Mouse (Mus musculus) G1E (cell line): ENCODE results near the gene Zfp872. TPM values are rescaled to one million over a fixed set of nuclear protein-coding genes. Genes with fewer than 3 reads are reported as not detected.

ENCODE experiments used
- ATAC-seq: 2 replicates; pipeline ENCODE4 v1.8.0; 2016; ENCODE audit warnings: mild to moderate bottlenecking; ENCODE audit not compliant: insufficient number of reproducible peaks, poor library complexity, low FRiP score, severe bottlenecking; ENCODE audit errors: extremely low read depth
- DNase-seq: peaks from one replicate; pipeline ENCODE4 v3.0.0; 2012; ENCODE audit warnings: low spot score
- H3K27me3 ChIP-seq: 2 replicates; pipeline ENCODE4 v1.6.1; 2012; ENCODE audit warnings: mild to moderate bottlenecking, low read length, inconsistent platforms; ENCODE audit not compliant: insufficient read depth
- H3K36me3 ChIP-seq: replicated peaks from 2 replicates; pipeline ENCODE3; 2012; ENCODE audit warnings: mild to moderate bottlenecking, inconsistent platforms
- H3K4me1 ChIP-seq: 2 replicates; pipeline ENCODE4 v1.6.1; 2012; ENCODE audit warnings: low read depth, low read length, inconsistent platforms, mixed read lengths; ENCODE audit not compliant: insufficient read depth
- H3K4me3 ChIP-seq: 2 replicates; pipeline ENCODE4 v1.5.1; 2012; ENCODE audit warnings: low read depth, mild to moderate bottlenecking, inconsistent platforms, low read length, moderate library complexity, mixed read lengths
- H3K9me3 ChIP-seq: replicated peaks from 2 replicates; pipeline ENCODE4 v1.6.1; 2012; ENCODE audit warnings: inconsistent platforms
- CTCF ChIP-seq: IDR thresholded peaks from 2 replicates; pipeline ENCODE4 v1.5.1; 2012; ENCODE audit warnings: low read depth, low read length, inconsistent platforms, mixed read lengths
- GATA1 ChIP-seq: IDR thresholded peaks from 2 replicates; pipeline ENCODE4 v1.6.1; 2012; ENCODE audit warnings: borderline replicate concordance, low read length, inconsistent platforms, mixed read lengths
- GATA2 ChIP-seq: IDR thresholded peaks from 2 replicates; pipeline ENCODE4 v1.6.1; 2012; ENCODE audit warnings: low read depth, low read length, inconsistent platforms, borderline replicate concordance
- POLR2AphosphoS5 ChIP-seq: IDR thresholded peaks from 2 replicates; pipeline ENCODE4 v1.6.1; 2012; ENCODE audit warnings: low read depth, low read length, inconsistent platforms; ENCODE audit not compliant: insufficient replicate concordance
- TAL1 ChIP-seq: conservative IDR thresholded peaks from 2 replicates; pipeline ENCODE4 v1.6.1; 2012; ENCODE audit warnings: low read depth, low read length, inconsistent platforms, mixed read lengths
- polyA plus RNA-seq: library from polyadenylated mRNA; stranded (reverse); fragments of >175 nt; gene quantifications from 2 replicates; pipeline ENCODE4 v1.2.3, GENCODE M21; 2012
- total RNA-seq, 2 experiments: library from RNA; stranded (forward) in 1 of 2; stranded (reverse) in 1 of 2; fragments of 200-1000 nt in 1 of 2; fragments of >200 nt in 1 of 2; fragmentation: Nextera tagmentation in 1 of 2; gene quantifications; 2 replicates each; pipeline ENCODE4 v1.2.3; 2014 to 2017

The Zfp872 gene
- total and polyA plus RNA-seq, 3 experiments, result 0.16 TPM; not detected in 2

GRCm38 (mm10) chr9:22157516-22158265 is 30.2 kb upstream of the Zfp872 start:
- 0 out of 2 replicates have a peak, but pooled peaks cover 3% of the 10 kb centered on the region for H3K9me3 ChIP-seq
- peaks cover 46% of the 10 kb centered on the region for H3K4me1 ChIP-seq
- no peak for TF ChIP-seq GATA1
- DNase-seq (no peak), ATAC-seq (no peak)
- H3K36me3 ChIP-seq, result peaks cover 16% of the 10 kb centered on the region
- H3K27me3 ChIP-seq, result peaks cover 3% of the 10 kb centered on the region; the same call in 1 of the 2 replicates
- H3K4me3 ChIP-seq, result peak overlapping the region; percentile 89

GRCm38 (mm10) chr9:22161299-22161698 is 26.6 kb upstream of the Zfp872 start:
- Histone ChIP-seq H3K9me3 (no peaks in the 10 kb centered on the region), H3K36me3 (peaks cover 16% of the 10 kb centered on the region), H3K4me3 (no peak overlapping the region), H3K4me1 (peaks cover 54% of the 10 kb centered on the region), H3K27me3 (peaks cover 8% of the 10 kb centered on the region)
- no peak for DNase-seq
- TF ChIP-seq POLR2AphosphoS5 (no peak), CTCF (no peak), GATA2 (no peak)
- ATAC-seq, result no peak

GRCm38 (mm10) chr9:22162305-22162704 is 25.6 kb upstream of the Zfp872 start:
- no peak overlapping the region for H3K4me3 ChIP-seq
- TF ChIP-seq CTCF, result no peak
- no peak for TF ChIP-seq TAL1
- no peak for TF ChIP-seq POLR2AphosphoS5
- TF ChIP-seq GATA2, result no peak
- TF ChIP-seq GATA1, result no peak
- DNase-seq (no peak), ATAC-seq (no peak)
- peaks cover 8% of the 10 kb centered on the region for H3K9me3 ChIP-seq
- peaks cover 12% of the 10 kb centered on the region for H3K27me3 ChIP-seq
- H3K4me1 ChIP-seq, result peaks cover 48% of the 10 kb centered on the region
- H3K36me3 ChIP-seq, result peaks cover 16% of the 10 kb centered on the region

GRCm38 (mm10) chr9:22162912-22163311 is 25.0 kb upstream of the Zfp872 start:
- Histone ChIP-seq H3K9me3 (peaks cover 8% of the 10 kb centered on the region), H3K4me1 (peaks cover 42% of the 10 kb centered on the region), H3K36me3 (peaks cover 11% of the 10 kb centered on the region), H3K4me3 (no peak overlapping the region), H3K27me3 (peaks cover 12% of the 10 kb centered on the region)
- DNase-seq, result no peak
- no peak for ATAC-seq
- TF ChIP-seq POLR2AphosphoS5, result no peak
- TF ChIP-seq TAL1, result no peak
- no peak for TF ChIP-seq GATA2
- TF ChIP-seq GATA1, result no peak
- TF ChIP-seq CTCF, result no peak

- H3K27me3 ChIP-seq, result peaks cover 15% of the 10 kb centered on the region
- DNase-seq (peak; percentile 41), ATAC-seq (no peak)
- peak overlapping the region; percentile 71 for H3K4me3 ChIP-seq
- peaks cover 35% of the 10 kb centered on the region for H3K4me1 ChIP-seq
- no peaks in the 10 kb centered on the region for H3K36me3 ChIP-seq
- H3K9me3 ChIP-seq, result peaks cover 8% of the 10 kb centered on the region
- no peak for TF ChIP-seq GATA1
- no peak for TF ChIP-seq CTCF
- no peak for TF ChIP-seq GATA2
- TF ChIP-seq TAL1, result no peak
- no peak for TF ChIP-seq POLR2AphosphoS5
Measured at GRCm38 (mm10) chr9:22164711-22165668, 22.9 kb upstream of the Zfp872 start.

- ATAC-seq (no peak), DNase-seq (no peak)
- Histone ChIP-seq H3K9me3 (peaks cover 8% of the 10 kb centered on the region), H3K4me3 (no peak overlapping the region), H3K4me1 (peaks cover 32% of the 10 kb centered on the region), H3K27me3 (peaks cover 15% of the 10 kb centered on the region), H3K36me3 (no peaks in the 10 kb centered on the region)
- TF ChIP-seq GATA2, result no peak
- no peak for TF ChIP-seq TAL1
- no peak for TF ChIP-seq POLR2AphosphoS5
- no peak for TF ChIP-seq GATA1
- no peak for TF ChIP-seq CTCF
Measured at GRCm38 (mm10) chr9:22165964-22166363, 21.9 kb upstream of the Zfp872 start.
